Mouse (Mus musculus): ENCODE measurements around the gene Bcar1.

Gene Bcar1

GRCm38 (mm10) chr8:111714295-111714694 is 29.3 kb downstream of the Bcar1 start:
- DNase-seq (ENCODE audit: low spot score): no peak

DNA sequence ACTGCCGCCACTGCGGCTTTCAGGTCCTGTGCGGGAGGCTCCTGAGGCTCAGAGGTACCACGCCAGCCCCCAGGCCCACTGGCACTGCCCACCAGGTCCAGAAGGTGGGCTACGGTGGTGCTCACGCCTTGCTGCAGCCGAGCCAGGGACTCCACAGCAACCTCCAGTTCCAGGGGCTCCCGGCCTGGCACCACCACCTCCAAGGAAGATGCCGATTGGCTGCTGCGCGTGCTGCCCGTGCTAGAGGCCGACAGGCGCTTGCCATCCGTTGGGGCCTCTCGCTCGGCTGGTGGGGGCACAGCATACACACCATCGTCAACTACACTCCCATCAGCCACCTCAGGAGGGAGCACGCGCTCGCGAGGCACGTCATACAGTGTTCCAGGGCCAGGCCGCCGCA is 29.8 kb downstream of the Bcar1 start:
- DNase-seq (ENCODE audit: low spot score): no peak

DNA sequence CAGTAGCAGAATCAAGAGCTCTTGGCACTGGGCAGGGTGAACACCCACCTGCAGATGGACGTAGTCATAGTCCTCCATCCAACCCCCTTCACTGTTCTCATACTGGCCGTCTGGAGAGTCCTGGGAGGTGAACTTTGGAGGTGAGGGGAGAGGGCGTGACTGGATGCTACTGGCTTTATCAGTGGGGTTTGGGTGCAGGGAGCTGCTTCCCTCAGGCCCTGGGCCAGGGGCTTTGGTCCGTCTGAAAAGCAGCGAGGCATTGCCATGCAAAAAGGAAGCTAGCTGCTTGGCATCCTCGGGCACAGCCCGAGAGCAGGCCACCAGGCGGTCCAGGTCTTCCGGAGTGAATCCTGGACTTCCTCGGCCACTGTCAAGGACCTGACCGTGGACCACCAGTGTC is 30.3 kb downstream of the Bcar1 start:
- no peak for DNase-seq (ENCODE audit: low spot score)

DNA sequence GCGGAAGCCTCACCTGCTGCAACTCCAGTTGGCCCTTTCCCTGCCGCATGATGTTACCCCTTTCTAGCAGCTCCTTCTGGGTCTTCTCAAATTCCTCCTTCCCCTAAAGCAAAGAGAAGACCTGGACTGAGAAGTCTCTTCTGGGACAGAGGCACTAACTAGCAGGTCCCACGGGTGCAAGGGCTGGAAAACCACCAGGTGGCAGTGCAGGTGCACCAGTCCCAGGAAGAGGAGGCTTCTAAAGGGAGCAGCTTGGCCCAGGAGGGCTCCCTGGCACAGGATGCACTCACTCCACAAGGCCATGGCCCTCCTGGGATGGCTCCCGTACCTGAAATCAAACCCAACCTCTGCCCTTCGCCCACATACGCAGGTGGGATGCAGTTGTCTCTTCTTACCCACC is 31.0 kb downstream of the Bcar1 start:
- no peak for DNase-seq (ENCODE audit: low spot score)

GRCm38 (mm10) chr8:111712135-111712534 is 31.5 kb downstream of the Bcar1 start:
- DNase-seq (ENCODE audit: low spot score): peak; percentile 33

- DNase-seq (ENCODE audit: low spot score): no peak
These were observed 32.7 kb downstream of the Bcar1 start for GRCm38 (mm10) chr8:111710777-111711485.

DNA sequence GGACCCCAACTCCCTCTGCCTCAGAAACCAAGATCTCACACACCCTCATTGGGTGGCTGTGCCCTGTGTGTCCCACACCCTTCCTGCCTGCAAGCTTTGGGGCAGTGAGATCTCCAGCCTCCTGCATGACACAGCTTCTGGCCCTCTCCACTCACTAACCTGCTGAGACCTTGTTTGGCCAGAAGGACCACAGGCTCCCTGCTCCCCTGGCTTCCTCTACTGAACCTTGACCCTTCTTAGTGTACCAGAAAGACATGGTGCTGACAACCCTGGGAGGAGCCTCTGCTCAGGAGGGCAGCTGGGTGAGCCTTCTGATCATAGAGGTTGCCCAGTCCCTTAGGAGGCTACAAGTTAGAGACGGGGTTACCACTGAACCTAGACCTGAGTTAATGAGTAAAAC is 34.4 kb downstream of the Bcar1 start:
- no peak for DNase-seq (ENCODE audit: low spot score)

DNA sequence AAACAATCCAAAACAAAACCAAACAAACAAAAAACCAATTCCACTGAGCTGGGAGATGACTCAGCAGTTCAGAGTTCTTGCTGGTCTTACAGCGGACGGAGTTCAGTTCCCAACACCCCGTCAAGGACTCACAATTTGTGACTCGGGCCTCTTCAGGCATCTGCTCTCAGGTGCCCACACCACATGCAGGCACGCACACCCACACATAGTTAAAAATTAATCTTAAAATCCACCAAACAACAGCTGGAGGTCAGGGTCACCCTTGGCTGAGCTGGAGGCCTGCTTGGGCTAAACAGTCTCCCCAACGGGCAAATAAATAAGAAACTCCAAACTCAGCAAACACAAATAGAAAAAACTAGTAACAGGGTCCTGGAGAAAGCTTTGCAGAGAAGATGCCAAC is 35.3 kb downstream of the Bcar1 start:
- DNase-seq (ENCODE audit: low spot score): no peak

GRCm38 (mm10) chr8:111705699-111706098 is 37.9 kb downstream of the Bcar1 start:
- DNase-seq (ENCODE audit: low spot score): no peak

DNA sequence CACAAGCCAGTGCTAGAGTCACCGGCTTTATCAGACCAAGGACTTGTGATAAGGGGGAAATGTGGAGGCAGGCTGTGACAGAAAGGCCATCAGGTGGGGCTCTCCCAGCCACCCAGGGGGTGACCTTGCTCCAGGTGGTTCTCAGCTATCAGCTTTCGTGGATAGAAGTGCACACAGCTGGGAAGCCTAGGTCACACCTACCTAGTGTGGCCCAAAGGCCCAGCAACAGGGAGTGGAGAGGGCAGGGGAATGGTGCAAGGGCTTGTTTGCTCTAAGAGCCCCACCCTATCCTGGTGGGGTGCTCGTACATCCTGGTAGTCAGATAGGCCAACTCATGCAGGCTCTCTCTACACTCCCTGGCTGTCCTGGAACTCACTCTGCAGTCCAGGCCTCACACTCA is 38.4 kb downstream of the Bcar1 start:
- DNase-seq (ENCODE audit: low spot score): no peak

GRCm38 (mm10) chr8:111704585-111704984 is 39.0 kb downstream of the Bcar1 start:
- no peak for DNase-seq (ENCODE audit: low spot score)

GRCm38 (mm10) chr8:111701380-111701779 is 42.2 kb downstream of the Bcar1 start:
- DNase-seq (ENCODE audit: low spot score): no peak

DNA sequence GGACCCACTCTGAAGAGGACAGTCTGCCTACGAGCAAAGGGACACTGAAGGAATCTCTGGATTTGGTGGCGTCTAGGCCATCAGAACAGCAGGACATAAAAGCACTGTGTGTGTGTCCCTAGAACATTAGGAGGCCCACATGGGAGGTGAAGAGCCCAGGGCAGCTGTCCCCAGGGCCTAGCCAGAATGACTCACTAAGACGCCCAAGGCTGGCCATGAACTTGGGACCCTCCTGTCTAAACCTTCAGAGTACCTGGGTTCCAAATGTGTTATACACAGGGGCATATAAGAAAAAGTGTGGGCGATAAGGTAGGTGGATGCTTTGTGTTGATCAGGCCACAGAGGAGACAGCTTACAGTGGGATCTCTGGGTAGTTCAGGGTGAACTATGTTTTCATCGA is 42.9 kb downstream of the Bcar1 start:
- DNase-seq (ENCODE audit: low spot score): no peak

- no peak for DNase-seq (ENCODE audit: low spot score)
These were observed 43.4 kb downstream of the Bcar1 start for GRCm38 (mm10) chr8:111700201-111700600.

GRCm38 (mm10) chr8:111699035-111699434 is 44.6 kb downstream of the Bcar1 start:
- no peak for DNase-seq (ENCODE audit: low spot score)

- DNase-seq (ENCODE audit: low spot score): no peak
These were observed 46.0 kb downstream of the Bcar1 start for GRCm38 (mm10) chr8:111697655-111698054.

DNA sequence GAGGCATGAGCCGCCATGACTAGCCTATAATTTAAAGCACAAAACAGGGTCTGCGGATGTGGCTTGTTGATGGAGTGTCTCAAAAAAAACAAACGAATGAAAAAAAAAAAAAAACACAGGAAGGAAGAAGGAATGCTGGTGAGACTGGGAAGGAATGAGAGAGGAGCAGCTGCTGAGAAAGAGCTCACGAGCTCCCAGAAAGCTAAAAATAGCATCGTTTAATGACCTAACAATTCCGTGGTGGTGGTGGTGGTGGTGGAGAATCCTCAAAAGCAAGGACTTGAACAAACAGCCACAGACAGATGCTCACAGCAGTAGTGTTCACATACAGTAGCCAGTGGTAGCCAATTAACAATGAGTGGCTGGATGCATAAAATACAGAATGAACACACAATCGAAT is 48.2 kb downstream of the Bcar1 start:
- no peak for DNase-seq (ENCODE audit: low spot score)

DNA sequence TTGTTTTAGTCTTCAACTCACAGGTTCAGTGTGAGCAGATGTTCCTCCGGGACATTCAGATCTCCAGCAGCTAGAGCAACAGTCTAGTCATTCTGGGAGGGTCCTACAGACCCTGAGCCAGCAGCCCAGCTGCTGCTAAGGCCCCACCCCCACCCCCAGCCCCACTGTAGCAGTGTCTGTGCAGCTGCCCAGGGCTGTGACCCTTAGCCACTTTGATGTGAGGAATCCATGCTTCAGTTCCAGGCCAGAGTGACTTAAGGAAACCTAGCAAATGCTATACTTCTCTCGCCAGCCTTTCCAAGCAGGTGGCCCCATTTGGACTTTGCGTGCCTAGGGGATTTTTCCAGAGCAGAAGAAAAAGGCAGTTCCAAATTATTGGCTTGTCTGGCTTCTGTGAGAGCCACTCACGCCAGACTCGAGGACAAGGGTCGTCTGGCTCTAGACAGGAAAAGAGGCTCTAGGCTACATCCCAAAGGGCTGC is 50.3 kb downstream of the Bcar1 start:
- DNase-seq (ENCODE audit: low spot score): no peak

- no peak for DNase-seq (ENCODE audit: low spot score)
These were observed 52.6 kb downstream of the Bcar1 start, which contains the start of gene Ctrb1 for GRCm38 (mm10) chr8:111690960-111691445. Gene Ctrb1, minus strand, starts transcription at chr8:111691010.

DNA sequence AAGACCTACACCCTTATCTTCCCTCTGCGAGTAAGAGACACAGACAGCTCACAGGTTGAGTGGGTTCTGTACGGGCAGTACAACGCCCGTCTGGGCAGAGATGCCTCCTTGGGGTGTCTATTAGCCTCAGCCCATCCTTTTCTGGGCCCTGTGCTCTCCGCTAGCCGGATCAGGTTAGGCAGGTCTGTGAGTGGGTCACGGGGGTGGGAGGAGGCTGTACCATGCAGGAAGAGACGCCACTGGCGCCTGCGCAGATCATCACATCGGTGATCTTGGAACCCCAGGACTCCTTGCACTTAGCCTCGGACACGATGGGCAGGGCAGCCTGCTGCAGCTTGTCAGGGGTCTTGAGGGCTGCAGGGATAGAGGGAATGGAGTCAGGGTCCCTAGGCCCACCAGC is 56.7 kb downstream of the Bcar1 start:
- no peak for DNase-seq (ENCODE audit: low spot score)

GRCm38 (mm10) chr8:111682521-111682920 is 61.1 kb downstream of the Bcar1 start:
- DNase-seq (ENCODE audit: low spot score): no peak

GRCm38 (mm10) chr8:111681153-111681552 is 62.5 kb downstream of the Bcar1 start:
- no peak for DNase-seq (ENCODE audit: low spot score)

DNA sequence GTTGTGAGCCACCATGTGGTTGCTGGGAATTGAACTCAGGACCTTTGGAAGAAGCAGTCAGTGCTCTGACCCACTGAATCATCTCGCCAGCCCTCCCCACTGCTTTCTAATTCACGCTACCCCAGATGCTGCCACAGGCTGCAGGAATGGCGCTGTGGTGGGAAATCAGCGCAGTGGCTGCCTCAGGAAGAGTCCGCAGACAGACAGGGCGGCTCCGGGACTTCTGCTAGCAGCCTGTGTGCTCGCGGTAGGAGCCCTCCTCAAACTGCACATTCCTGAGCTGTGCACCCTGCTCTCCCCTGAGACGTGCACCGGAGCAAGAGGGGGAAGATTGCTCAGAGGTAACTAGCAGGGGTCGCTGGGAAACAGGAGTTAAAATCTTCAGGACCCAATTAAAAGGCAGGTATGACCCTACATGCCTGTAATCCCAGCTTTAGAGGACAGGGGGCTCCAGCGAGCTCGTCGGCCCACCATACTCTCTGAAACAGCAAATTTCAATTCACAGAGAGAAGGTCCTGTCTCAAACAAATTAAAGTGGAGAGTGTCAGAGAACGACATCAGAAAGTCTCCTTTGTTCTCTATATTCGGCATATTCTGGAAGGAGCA is 63.1 kb downstream of the Bcar1 start:
- DNase-seq (ENCODE audit: low spot score): no peak

GRCm38 (mm10) chr8:111678848-111679247 is 64.8 kb downstream of the Bcar1 start:
- peak; percentile 36 for DNase-seq (ENCODE audit: low spot score)

Measured in layer of hippocampus, adult 9-10 months (tissue).